Mouse (Mus musculus) B cell, adult 2 months (primary cell): ENCODE data around the gene Cstf1.

Experiments used
- DNase-seq, 2 experiments: peaks; one replicate each; pipeline ENCODE4 v3.0.0; 2022

The Cstf1 gene

DNA sequence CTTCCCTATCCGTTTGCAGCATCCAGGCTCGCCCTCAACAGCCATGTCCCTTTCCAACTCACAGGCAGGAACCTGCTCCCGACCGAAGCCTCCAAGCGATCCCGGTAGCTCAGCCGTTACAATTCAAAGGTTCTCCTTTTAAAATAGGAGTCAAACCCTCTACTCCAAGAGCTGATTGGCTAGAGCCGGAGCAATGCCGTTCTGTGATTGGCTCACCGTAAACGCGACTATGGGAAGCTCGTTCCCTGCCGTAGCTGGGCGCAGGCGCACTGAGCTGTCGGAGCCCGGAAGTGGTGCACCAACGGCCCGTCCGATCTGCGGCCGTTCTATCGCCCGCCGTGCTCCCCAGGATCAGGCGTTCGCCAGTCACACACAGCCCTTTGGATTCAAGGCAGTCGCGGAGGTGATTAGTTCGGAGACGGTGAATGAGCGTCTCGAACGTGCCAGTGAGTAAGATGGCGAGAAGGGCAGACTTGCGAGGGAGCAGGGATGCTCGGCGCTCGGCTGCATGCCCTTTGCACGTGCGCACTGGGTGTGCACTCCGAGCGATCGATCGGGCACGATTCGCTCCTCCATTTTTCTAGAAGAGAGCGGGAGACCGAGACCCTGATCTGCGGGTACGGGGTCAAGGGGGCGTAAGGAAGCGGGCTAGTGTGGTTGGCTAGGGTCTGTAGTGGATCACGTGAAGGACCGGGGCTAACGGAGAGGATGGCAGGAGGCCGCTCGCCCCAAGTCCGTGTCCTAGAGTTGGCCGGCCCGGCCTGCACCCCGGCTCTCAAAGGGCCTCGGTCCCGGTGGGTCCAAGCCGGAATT is at the start of gene Cstf1, which contains the start of gene Aurka:
Cstf1 (plus strand) TSS at position 271 of the 813 bp plus-strand sequence.
Aurka (minus strand) TSS at position 125 of the 813 bp plus-strand sequence.
- DNase-seq = peak; percentile 91 to 93

DNA sequence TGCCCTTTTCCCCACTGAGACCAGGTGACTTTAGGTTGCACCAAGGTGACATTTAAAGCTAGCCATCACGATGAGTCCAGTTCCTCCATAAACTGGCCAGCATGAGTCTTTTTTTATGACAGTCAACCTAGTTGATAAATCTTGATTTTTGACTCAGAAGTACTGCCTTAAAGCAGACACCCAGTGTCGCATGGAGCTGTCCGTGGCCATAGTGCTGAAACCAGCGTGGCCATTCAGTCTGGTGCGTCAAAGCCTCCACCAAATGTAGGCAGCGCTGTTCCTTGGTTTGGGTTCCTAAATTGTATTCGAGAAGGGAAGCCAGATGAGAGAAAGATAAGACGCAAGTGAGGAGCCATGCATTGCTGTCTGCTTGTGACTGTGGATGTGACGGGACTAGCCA is 49.6 kb upstream of the Cstf1 start:
- peak; percentile 15 to 20 for DNase-seq

DNA sequence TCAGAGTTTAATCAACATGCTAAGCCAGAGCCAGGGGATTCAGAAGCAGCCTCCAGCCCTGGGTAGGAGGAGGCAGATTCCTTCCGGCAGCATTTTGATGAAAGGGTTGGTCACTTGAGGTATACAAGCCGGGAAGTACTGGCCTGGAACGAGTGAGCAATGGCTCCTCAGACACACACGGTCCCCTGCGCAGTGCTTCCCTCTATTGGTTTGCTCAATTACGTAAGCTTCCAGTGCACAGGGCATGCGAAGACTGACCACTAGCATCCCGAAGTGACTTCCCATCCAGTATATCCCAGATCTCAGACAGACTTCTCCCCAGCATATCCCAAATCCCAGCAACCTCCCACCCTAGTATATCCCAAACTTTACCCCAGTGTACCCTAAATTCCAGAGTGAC is 42.2 kb upstream of the Cstf1 start:
- no peak for DNase-seq

- peak; percentile 19 to 21 for DNase-seq
These were observed 41.3 kb upstream of the Cstf1 start for GRCm38 (mm10) chr2:172329179-172329578.

DNA sequence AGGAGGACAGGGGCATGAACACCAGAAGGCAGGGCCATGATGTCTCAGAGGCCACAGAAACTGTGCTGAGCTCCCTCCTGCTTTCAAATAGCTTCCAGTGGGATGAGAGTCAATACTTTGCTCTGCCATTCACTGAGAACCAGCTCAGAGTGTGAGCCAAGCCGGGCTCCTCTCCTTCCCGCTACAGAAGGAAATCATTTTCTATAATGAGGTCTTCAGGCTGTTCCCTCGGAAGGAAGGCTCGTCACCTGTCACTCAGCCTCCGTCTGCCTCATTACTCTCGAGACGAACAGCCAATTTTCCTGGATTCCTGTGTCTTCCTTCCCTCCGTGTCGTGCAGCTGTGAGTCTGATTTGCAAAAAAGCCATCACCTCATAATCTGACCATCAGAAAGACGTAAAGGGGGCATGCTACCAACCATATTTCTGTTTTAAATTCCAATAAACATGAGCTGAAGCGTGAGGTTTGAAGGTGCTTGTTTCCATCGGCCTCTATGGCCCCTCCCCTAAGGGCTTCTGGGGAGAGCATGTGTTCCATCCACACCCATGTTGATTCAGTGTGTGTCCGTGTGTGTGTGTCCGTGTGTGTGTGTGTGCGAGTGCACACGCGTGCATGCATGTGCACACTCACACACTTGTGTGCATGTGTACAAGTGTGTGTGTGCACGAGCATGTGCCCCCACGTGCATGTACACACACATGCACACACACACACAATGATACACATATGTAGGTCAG is 32.1 kb upstream of the Cstf1 start:
- DNase-seq = no peak

DNA sequence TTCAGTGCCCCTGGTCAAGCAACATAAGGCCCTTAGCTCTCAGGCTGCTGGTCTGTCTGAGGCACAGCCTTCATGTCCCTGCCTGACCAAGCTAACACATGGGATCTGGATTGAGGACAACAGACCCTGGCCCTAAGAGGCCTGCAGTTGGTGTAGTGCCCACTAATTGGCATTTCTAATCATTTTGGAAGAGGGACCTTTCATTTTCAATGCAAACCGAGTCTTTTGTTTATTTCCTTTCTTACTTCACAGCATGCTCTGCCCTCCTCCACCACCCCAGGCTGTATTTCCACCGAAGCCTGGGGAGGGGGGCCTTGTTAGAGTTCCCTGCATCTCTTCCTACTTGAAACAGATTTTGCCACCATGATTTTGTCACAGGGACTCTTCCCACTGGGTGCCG is 29.5 kb upstream of the Cstf1 start:
- no peak for DNase-seq

DNA sequence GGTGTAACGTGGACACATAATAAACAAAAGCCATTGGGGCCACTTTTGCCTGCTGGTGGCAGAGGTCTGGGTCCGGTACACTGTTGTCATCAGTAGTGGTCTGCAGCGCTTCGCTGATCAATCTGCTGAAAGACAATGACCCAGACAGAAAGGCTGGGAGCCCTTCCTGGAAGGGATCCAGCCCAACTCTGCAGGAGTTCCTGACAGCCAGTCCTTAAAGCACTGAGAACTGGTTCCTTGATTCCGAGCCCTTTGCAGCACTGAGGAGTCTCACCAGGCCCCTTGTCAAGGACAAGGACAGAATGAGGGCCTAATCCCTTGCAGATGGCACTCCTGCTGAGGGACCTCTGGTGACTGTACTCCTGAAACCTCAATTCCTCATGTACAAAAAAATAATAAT is 28.9 kb upstream of the Cstf1 start:
- no peak for DNase-seq

DNA sequence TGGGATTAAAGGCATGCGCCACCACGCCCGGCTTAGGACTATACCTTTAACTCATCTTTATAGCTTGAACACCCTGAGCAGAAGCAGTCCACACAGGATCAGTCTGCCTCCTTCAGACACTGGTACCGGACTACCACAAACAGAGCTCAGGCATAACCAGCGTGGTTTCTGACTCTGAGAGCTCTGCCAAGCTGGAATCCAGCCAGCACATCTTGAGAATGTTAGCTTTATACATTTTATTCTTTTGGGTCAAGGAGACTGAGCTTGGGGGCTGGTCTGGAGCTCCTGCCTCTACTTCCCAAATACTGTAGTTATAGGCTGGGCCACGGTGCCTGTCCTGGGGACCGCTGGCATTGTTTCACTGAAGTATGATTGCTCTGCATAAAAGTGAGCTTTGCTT is 26.7 kb upstream of the Cstf1 start:
- DNase-seq = no peak

DNA sequence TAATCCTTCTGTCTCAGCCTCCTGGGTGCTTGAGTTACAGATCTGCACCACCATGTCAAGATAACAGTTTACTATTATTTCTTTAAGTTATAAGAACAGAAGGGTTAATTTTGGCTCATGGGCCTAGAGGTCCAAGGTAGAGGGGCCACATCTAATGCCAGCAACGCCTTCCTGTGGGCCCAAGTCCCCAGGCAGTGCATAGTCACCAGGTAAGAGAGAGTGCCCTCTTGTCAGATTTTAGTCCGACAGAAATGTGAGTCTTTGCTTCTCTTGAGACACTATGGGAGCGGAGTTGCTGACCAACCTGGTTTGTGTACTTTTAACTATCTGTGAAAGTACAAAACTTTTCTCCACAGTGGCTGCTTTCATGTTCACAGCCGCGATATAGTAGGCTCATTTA is 25.8 kb upstream of the Cstf1 start:
- DNase-seq = peak in 1 of 2 experiments; percentile 3

DNA sequence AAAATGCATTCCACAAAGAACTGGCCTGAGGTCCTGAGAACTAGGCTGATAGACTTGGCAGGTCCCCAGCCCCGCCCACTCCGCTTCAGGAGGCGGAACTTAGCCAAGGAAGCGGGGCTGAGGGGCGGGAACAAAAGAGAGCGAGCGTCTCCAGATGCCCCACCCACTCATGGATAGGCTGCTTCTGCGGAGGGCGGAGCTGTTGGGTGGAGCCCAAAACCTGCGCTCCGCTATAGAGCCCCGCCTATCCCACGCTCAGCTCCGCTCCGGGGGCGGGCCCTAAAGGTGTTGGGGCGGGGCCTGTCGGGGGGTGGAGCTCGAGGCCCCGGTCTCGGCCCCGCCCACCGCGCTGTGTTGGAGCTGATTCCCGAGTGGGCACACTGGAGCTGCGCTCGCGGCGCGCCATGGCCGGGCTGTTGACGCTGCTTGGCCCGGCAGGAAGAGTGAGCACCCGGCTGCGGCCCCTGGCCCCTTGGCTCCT is 25.2 kb upstream of the Cstf1 start, which contains the start of gene Fam210b:
Fam210b (plus strand) TSS at position 308 of the 481 bp plus-strand sequence.
- peak; percentile 96 to 97 for DNase-seq

DNA sequence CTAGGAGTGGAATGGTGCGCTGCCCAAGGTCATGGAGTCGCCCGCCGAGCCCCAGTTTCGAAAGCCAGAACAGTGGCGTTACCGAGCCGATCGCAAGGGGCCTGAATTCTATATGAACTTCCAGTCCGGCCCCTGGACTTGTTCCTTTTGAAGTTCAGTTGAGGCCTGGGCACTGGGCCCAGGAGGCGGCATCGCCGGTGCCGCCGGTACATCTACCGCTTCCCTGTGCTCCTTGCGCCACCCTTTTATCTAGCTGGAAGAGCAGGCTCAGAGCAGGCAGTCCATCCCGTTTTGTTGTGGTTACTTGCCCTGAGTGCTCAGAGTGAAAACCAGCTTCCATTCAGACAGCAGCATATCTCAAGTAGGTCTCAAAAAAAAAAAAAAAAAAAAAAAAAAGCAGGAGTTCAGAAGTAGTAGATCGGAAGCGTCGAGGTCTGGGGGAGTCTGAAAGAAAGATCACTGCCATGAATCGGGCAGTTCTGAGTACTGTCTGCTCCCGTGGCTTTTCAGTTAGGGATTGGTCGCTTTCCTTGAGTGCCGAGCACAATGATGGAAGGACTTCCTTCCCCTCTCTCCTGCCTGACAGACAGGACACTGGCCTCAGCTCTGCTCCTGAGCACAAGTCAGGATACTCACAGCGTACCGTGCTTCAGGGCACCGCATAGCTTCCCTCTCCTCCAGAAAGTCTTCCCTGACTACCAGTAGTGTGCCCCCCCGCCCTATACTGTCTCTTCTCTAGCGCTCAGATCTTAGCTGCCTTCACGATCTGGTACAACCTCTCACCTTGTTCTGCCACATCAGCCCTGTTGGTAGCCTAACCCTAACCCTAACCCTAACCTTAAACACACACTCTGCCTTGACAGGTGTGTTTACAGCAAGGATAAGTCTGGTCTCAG is 24.2 kb upstream of the Cstf1 start:
- peak in 1 of 2 experiments; percentile 16 for DNase-seq

DNA sequence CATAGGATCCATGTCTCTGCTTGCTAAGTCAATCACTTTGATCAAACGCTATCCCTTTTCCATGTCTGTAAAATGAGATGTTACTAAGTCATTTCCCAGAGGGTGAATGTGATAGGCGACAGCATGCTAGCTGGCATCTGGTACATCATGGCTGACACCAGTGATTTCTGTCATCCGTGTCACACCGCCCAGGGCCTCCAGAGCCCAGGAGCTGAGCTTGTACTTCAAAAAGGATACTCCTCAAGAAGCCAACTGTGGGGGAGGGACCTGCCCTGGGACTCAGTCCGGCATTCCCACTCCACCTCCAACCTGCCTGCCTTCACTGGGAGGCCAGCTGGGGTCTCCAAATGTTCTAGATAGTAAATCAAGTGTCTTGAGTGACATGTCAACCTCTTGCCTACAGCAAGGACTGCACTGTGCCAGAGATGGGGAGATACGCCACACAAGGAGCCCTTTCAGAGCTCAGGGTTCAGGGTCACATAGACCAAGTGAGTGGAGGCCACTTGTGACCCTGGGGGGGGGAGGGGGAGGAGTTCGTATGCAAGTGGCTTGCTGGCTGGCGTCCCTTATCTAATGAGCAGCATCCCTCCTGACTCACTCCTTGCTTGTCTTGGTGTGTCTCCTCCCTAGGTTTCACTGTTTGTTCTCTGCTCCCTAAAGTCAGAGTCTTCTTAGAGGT is 23.4 kb upstream of the Cstf1 start:
- DNase-seq = no peak

GRCm38 (mm10) chr2:172348297-172348950 is 22.1 kb upstream of the Cstf1 start:
- DNase-seq = no peak

- DNase-seq = no peak
These were observed 20.7 kb upstream of the Cstf1 start for GRCm38 (mm10) chr2:172349776-172350175.

DNA sequence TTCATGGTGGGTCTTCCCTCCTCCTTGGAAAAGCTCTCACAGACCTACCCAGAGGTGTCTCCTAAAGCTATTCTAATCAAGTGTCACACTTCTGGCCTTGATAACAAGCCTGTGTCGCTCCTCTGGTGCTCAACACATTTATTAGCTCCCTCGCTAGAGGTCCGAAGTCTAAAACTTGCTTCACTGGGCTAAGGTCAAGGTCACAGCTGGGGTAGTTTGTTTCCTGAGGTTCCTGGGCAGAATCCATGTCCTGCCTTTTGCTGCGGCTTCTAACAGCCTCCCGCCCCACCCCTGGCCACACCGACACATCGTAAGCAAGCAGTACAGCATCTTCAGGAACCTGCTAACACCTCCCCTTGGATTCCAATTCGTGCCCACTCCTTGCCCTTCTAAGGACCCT is 19.7 kb upstream of the Cstf1 start:
- no peak for DNase-seq

DNA sequence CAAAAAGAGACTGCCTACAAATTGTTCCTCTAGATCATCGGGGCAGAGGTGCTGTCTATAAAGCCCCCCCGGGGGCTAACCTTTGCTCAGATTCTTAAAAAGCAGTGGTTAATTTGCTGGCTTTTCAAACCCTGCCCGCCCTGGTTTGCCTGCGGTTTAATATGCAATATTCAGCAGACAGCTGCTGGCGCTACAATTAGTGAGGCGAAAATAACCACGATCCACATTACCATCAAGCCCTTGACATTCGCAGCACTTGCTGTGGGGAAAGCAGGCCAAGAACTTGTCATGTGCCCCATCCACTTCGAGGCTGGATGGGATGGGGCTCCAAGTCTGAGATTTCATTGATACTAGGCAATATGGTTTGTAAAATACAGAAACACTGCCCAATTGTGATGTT is 17.3 kb upstream of the Cstf1 start:
- DNase-seq = no peak

DNA sequence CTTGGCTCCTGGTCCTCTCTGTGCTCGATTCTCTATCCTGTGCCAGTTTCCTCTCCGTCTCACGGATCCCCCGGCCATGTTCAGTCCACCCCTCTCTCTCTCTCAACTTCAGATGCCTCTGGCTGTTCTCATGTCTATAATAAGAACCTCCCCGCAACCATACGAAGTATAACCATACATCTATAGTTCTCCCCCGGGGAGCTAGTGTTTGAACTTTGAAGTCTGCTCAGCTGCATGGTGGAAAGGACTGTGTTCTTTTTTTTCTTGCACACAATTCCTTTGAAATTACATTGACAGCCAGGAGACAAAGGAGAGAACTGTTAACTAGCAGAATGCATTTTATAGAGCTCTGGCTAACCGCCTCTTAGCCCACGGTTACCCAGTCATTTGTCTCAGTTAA is 15.7 kb upstream of the Cstf1 start:
- DNase-seq = no peak

- DNase-seq = no peak
These were observed 14.6 kb upstream of the Cstf1 start for GRCm38 (mm10) chr2:172355833-172356232.

DNA sequence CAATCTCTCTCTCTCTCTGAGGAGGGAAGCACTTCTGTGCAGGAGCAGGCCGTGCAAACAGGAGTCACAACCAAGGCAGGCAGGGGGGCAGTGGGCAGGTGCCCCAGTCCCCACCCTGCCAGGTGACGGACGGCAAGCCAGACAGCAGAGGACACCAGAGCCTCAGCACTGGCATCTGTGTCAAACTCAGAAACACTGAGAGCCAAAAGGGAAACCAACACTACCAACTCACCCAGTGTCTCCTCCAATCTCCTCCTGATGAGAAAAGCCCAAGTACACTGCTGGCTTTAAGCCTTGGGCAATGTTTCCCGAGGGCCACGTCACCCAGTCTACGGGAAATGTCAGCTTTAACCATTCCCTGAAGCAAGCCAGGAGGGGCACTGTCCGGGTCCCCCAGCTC is 7.3 kb upstream of the Cstf1 start:
- DNase-seq = no peak

- DNase-seq = no peak
These were observed 777 bp downstream of the Cstf1 start for GRCm38 (mm10) chr2:172371258-172371657.

DNA sequence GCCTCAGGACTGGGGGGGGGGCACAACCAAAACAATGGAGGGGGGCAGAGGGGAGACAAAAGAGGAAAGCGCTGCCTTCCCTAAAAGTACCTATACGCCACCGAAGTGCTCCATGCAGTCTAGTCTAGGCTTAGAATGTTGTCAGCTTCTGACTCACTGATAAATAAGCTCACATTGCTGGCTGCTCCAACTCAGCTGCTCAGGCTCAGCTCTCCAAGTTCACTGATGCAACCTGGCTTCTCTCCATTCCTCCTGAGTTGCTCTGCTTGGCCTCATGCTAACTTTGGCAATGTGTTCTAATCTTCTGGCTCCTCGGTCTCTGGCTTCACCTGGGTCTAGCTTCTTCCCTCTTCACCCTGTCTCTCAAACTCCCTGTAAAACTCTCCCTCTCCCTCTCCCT is 6.1 kb downstream of the Cstf1 start:
- DNase-seq = no peak
